Mouse (Mus musculus) E14TG2a.4 (cell line): Measurements from ENCODE around the gene Cpt2.
A peak's percentile ranks its signal among the peaks of the same experiment; 100 is the strongest.

ENCODE experiments used
- H3K27me3 ChIP-seq: 2 replicates; pipeline ENCODE4 v1.6.1; 2014; ENCODE audit warnings: low read length, control low read depth; ENCODE audit not compliant: insufficient read depth
- H3K36me3 ChIP-seq: 2 replicates; pipeline ENCODE4 v1.6.1; 2014; ENCODE audit warnings: low read length, control low read depth; ENCODE audit not compliant: insufficient read depth
- H3K4me1 ChIP-seq: replicated peaks from 2 replicates; pipeline ENCODE4 v1.6.1; 2014; ENCODE audit warnings: low read depth, low read length, control low read depth
- H3K4me3 ChIP-seq: replicated peaks from 2 replicates; pipeline ENCODE4 v1.5.1; 2014; ENCODE audit warnings: mild to moderate bottlenecking, low read length
- H3K9me3 ChIP-seq: 2 replicates; pipeline ENCODE4 v1.6.1; 2014; ENCODE audit warnings: low read length, control low read depth
- CTCF ChIP-seq: conservative IDR thresholded peaks from 2 replicates; pipeline ENCODE4 v1.5.1; 2014; ENCODE audit warnings: low read length
- NANOG ChIP-seq: IDR thresholded peaks from 2 replicates; pipeline ENCODE4 v1.6.1; 2014; ENCODE audit warnings: borderline replicate concordance, low read length, mixed read lengths
- POU5F1 ChIP-seq: IDR thresholded peaks from 2 replicates; pipeline ENCODE4 v1.6.1; 2014; ENCODE audit warnings: low read length, borderline replicate concordance

Cpt2 gene

GRCm38 (mm10) chr4:107899211-107899927 lies 24.0 kb downstream of the Cpt2 start:
- H3K4me1 ChIP-seq, result no peaks in the 10 kb centered on the region
- H3K9me3 ChIP-seq, result no peaks in the 10 kb centered on the region
- TF ChIP-seq POU5F1 (no peak), NANOG (no peak)
- H3K36me3 ChIP-seq, result peaks cover 56% of the 10 kb centered on the region
- no peaks in the 10 kb centered on the region for H3K27me3 ChIP-seq
- no peak overlapping the region for H3K4me3 ChIP-seq

GRCm38 (mm10) chr4:107892663-107893062 lies 30.7 kb downstream of the Cpt2 start:
- H3K27me3 ChIP-seq, result no peaks in the 10 kb centered on the region
- no peak for TF ChIP-seq NANOG
- TF ChIP-seq CTCF, result peak; percentile 48

DNA sequence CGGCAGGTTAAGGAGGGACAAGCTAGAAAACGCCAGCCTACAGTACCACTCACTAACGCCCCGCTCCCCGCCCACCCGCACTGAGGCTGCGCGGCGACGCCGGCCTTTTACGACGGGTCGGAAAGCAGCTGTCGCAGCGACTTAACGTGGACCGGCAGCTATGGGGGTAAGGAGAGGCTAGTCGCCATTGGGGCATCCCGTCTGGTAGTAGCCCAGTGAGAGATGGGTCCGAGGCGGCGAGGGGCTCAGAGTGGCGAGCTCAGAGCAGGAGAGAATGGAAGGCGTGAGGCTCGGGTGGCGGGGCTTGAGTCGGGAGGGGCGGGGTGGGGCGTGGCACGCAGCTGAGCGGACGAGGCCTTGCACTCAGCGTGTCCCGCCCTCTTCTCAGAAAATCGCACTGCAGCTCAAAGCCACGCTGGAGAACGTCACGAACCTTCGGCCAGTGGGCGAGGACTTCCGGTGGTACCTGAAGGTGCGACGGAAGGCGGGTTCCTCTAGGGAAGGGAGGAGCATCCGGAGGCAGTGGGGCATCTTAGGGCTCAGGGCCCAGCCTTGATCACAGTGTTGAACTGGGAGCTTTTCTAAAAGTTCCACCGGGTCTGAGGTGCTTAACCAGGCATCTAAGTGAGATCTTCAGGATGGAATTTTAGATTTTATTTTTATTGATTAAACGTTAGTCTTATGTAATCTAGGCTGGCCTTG lies 33.5 kb downstream of the Cpt2 start, which contains the start of gene 0610037L13Rik:
TSS of gene 0610037L13Rik (plus strand) at position 83 of the 702 bp plus-strand sequence.
- Histone ChIP-seq H3K4me3 (peak within 1 kb of the TSS; percentile 87), H3K4me1 (peaks cover 38% of the 10 kb centered on the region), H3K9me3 (no peaks in the 10 kb centered on the region), H3K27me3 (no peaks in the 10 kb centered on the region), H3K36me3 (peaks cover 71% of the 10 kb centered on the region)
- TF ChIP-seq NANOG (no peak), POU5F1 (no peak), CTCF (no peak)

More at GRCm38 (mm10) chr4:107892663-107893062, 30.7 kb downstream of the Cpt2 start:
- no peaks in the 10 kb centered on the region for H3K9me3 ChIP-seq
- H3K36me3 ChIP-seq, result peaks cover 71% of the 10 kb centered on the region
- H3K4me3 ChIP-seq, result no peak overlapping the region
- peaks cover 26% of the 10 kb centered on the region for H3K4me1 ChIP-seq

- Histone ChIP-seq H3K4me3 (peak overlapping the region; percentile 87), H3K9me3 (no peaks in the 10 kb centered on the region), H3K27me3 (no peaks in the 10 kb centered on the region), H3K36me3 (peaks cover 71% of the 10 kb centered on the region), H3K4me1 (peaks cover 38% of the 10 kb centered on the region)
- TF ChIP-seq NANOG, result no peak
- no peak for TF ChIP-seq POU5F1
- no peak for TF ChIP-seq CTCF
Measured at GRCm38 (mm10) chr4:107889385-107889730, 34.1 kb downstream of the Cpt2 start.

GRCm38 (mm10) chr4:107886371-107886770 lies 37.0 kb downstream of the Cpt2 start:
- H3K27me3 ChIP-seq, result no peaks in the 10 kb centered on the region
- H3K4me3 ChIP-seq, result peak overlapping the region; percentile 27; the same call in 1 of the 2 replicates
- no peak for TF ChIP-seq NANOG
- TF ChIP-seq POU5F1, result no peak
- no peak for TF ChIP-seq CTCF
- H3K4me1 ChIP-seq, result peaks cover 45% of the 10 kb centered on the region
- peaks cover 71% of the 10 kb centered on the region for H3K36me3 ChIP-seq
- no peaks in the 10 kb centered on the region for H3K9me3 ChIP-seq

DNA sequence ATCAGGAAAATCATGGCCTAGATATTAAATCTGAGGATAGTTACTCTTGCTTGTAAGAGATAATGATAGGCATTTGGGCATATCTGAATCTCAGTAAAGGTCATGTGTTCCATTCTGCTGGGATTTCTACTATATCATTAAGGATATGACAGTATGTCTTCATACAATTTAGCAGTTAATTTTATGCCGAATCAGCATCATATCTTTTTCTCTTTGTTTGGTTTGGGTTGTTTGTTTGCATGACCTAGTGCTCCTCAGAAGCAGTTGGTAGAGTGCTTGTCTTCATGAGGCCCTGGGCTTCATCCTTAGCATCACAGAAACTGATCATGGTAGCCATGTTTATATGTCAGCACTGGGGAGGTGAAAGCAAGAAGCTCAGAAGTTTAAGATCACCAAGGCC lies 41.8 kb downstream of the Cpt2 start:
- H3K4me3 ChIP-seq, result no peak overlapping the region
- TF ChIP-seq NANOG (no peak), POU5F1 (no peak), CTCF (no peak)
- H3K4me1 ChIP-seq, result peaks cover 50% of the 10 kb centered on the region
- peaks cover 59% of the 10 kb centered on the region for H3K36me3 ChIP-seq
- no peaks in the 10 kb centered on the region for H3K27me3 ChIP-seq
- no peaks in the 10 kb centered on the region for H3K9me3 ChIP-seq

GRCm38 (mm10) chr4:107879254-107880050 lies 44.0 kb downstream of the Cpt2 start, which contains the start of gene Magoh:
TSS of gene Magoh (plus strand) at chr4:107879755.
- TF ChIP-seq NANOG, result no peak
- TF ChIP-seq CTCF, result no peak
- no peak for TF ChIP-seq POU5F1
- no peaks in the 10 kb centered on the region for H3K9me3 ChIP-seq
- peaks cover 44% of the 10 kb centered on the region for H3K4me1 ChIP-seq
- peak within 1 kb of the TSS; percentile 95 for H3K4me3 ChIP-seq
- no peaks in the 10 kb centered on the region for H3K27me3 ChIP-seq
- peaks cover 38% of the 10 kb centered on the region for H3K36me3 ChIP-seq

- no peak overlapping the region for H3K4me3 ChIP-seq
- H3K27me3 ChIP-seq, result no peaks in the 10 kb centered on the region
- peaks cover 6% of the 10 kb centered on the region; the same call in 1 of the 2 replicates for H3K36me3 ChIP-seq
- H3K9me3 ChIP-seq, result no peaks in the 10 kb centered on the region
- no peaks in the 10 kb centered on the region for H3K4me1 ChIP-seq
- no peak for TF ChIP-seq POU5F1
- no peak for TF ChIP-seq NANOG
- TF ChIP-seq CTCF, result no peak
Measured at GRCm38 (mm10) chr4:107864866-107865265, 58.5 kb downstream of the Cpt2 start.
